ENCODE assay signal across 29 mouse cellular contexts in genomic region chr11:116409008-116409407, GRCm38 (mm10). TPM values are rescaled to one million over a fixed set of nuclear protein-coding genes. Genes with fewer than 3 reads are reported as not detected.
DNase-seq lines count a peak whose midpoint lies in the region; ATAC-seq and TF ChIP-seq lines count a peak whose summit lies in the region.
"Had no signal": no experiment of that assay in that cellular context is flagged by ENCODE, and none has a peak within 500 bp of the region (broad histone marks: within the 10 kb centered on the region; RNA-seq: fewer than 3 reads in every experiment).

No protein-coding gene starts in this region.

- 83% methylated on average over 3 of the region's 3 CpGs for WGBS in kidney, adult 2 months
- WGBS in lung, embryonic 14.5 days = 76% methylated on average over 3 of the region's 3 CpGs
- 83% methylated on average over 3 of the region's 3 CpGs for WGBS in intestine, embryonic 15.5 days

- no peaks in the 10 kb centered on the region for H3K9me3 ChIP-seq in lung, embryonic 14.5 days (ENCODE audit: low read depth, low read length)
- no peaks in the 10 kb centered on the region for H3K9me3 ChIP-seq in intestine, embryonic 15.5 days
- H3K9me3 ChIP-seq: embryonic facial prominence, embryonic 10.5 days; embryonic facial prominence, embryonic 13.5 days; forebrain, embryonic 12.5 days; forebrain, embryonic 15.5 days; heart, embryonic 10.5 days; heart, embryonic 13.5 days had no signal

- no peak for ATAC-seq in lung, embryonic 14.5 days (ENCODE audit: insufficient read depth)
- ATAC-seq in intestine, embryonic 15.5 days = no peak
- ATAC-seq: forebrain, embryonic 15.5 days; hindbrain, postnatal 0 days; Patski had no signal

- TF ChIP-seq CTCF in kidney, adult 2 months (conservative IDR thresholded peaks at IDR 0.05; ENCODE audit: insufficient read depth, insufficient read length, low read depth, low read length) = no peak
- TF ChIP-seq CTCF in lung, embryonic 14.5 days (IDR thresholded peaks at IDR 0.05; ENCODE audit: low read depth) = no peak

- H3K9ac ChIP-seq in lung, embryonic 14.5 days = no peak overlapping the region
- H3K9ac ChIP-seq in intestine, embryonic 15.5 days = no peak overlapping the region
- H3K9ac ChIP-seq: embryonic facial prominence, embryonic 13.5 days; forebrain, embryonic 12.5 days; forebrain, embryonic 15.5 days; heart, embryonic 13.5 days; hindbrain, embryonic 14.5 days had no signal

- peak; percentile 42 for DNase-seq in kidney, adult 2 months
- DNase-seq in kidney, adult 18-20 months = no peak
- DNase-seq in lung, embryonic 14.5 days = peak; percentile 30
- DNase-seq in lung, postnatal 4 days = no peak
- DNase-seq in induced T-regulatory cell, adult 2 months (ENCODE audit: low read depth) = peak; percentile 66
- DNase-seq in embryo, embryonic 10 days (ENCODE audit: low spot score) = no peak
- DNase-seq: adrenal gland, postnatal 10 days; adrenal gland, postnatal 36 days; B cell, adult 2 months; cerebellum, adult 11 months; cerebellum, adult 2 months; cerebellum, adult 9-11 months; cerebellum, postnatal 25 days; embryo, embryonic 11 days; gastrocnemius, postnatal 36 days; heart, adult 2 months; heart, postnatal 14 days; heart, postnatal 4 days had no signal

- no peak overlapping the region for H3K4me3 ChIP-seq in kidney, adult 2 months (ENCODE audit: insufficient read depth, low read depth, low read length)
- H3K4me3 ChIP-seq in lung, embryonic 14.5 days (ENCODE audit: low read depth, low read length) = no peak overlapping the region
- no peak overlapping the region for H3K4me3 ChIP-seq in intestine, embryonic 15.5 days (replicated peaks)
- H3K4me3 ChIP-seq: embryonic facial prominence, embryonic 10.5 days; embryonic facial prominence, embryonic 13.5 days; erythroblast, embryonic 14.5 days; forebrain, embryonic 12.5 days; forebrain, embryonic 15.5 days; heart, adult 2 months; heart, embryonic 10.5 days; heart, embryonic 13.5 days had no signal

- no peaks in the 10 kb centered on the region for H3K4me1 ChIP-seq in kidney, adult 2 months (ENCODE audit: control insufficient read depth, insufficient read depth, low read length)
- H3K4me1 ChIP-seq in lung, embryonic 14.5 days (ENCODE audit: insufficient read depth) = 0 out of 2 replicates have a peak, but pooled peaks cover 5% of the 10 kb centered on the region
- peaks cover 14% of the 10 kb centered on the region for H3K4me1 ChIP-seq in intestine, embryonic 15.5 days (replicated peaks)

- no peaks in the 10 kb centered on the region for H3K36me3 ChIP-seq in kidney, adult 2 months (ENCODE audit: control insufficient read depth, insufficient read depth, low read length)
- 0 out of 2 replicates have a peak, but pooled peaks cover 5% of the 10 kb centered on the region for H3K36me3 ChIP-seq in lung, embryonic 14.5 days (ENCODE audit: insufficient read depth)
- no peaks in the 10 kb centered on the region for H3K36me3 ChIP-seq in intestine, embryonic 15.5 days

- no peak overlapping the region for H3K4me2 ChIP-seq in lung, embryonic 14.5 days
- no peak overlapping the region for H3K4me2 ChIP-seq in intestine, embryonic 15.5 days (replicated peaks)
- H3K4me2 ChIP-seq: embryonic facial prominence, embryonic 13.5 days; forebrain, embryonic 12.5 days; forebrain, embryonic 15.5 days; heart, embryonic 13.5 days; hindbrain, embryonic 14.5 days had no signal

- no peaks in the 10 kb centered on the region for H3K27me3 ChIP-seq in kidney, adult 2 months (replicated peaks; ENCODE audit: control insufficient read depth, insufficient read depth, low read length)
- H3K27me3 ChIP-seq in lung, embryonic 14.5 days (ENCODE audit: insufficient read depth, low read length) = no peaks in the 10 kb centered on the region
- H3K27me3 ChIP-seq in intestine, embryonic 15.5 days (replicated peaks) = no peaks in the 10 kb centered on the region
- H3K27me3 ChIP-seq: embryonic facial prominence, embryonic 13.5 days; forebrain, embryonic 15.5 days; Patski had no signal

- no peak overlapping the region for H3K27ac ChIP-seq in kidney, adult 2 months (ENCODE audit: insufficient read depth, low read depth, low read length)
- no peak overlapping the region for H3K27ac ChIP-seq in lung, embryonic 14.5 days (ENCODE audit: low read depth)
- no peak overlapping the region for H3K27ac ChIP-seq in intestine, embryonic 15.5 days
- H3K27ac ChIP-seq: embryonic facial prominence, embryonic 10.5 days; embryonic facial prominence, embryonic 13.5 days; forebrain, embryonic 12.5 days; forebrain, embryonic 15.5 days; heart, adult 2 months; heart, embryonic 10.5 days; heart, embryonic 13.5 days; hindbrain, embryonic 14.5 days; hindbrain, postnatal 0 days had no signal

- TF ChIP-seq POLR2A in kidney, adult 2 months (IDR thresholded peaks at IDR 0.05; ENCODE audit: low read depth, low read length) = no peak

RNA-seq across cellular contexts. Expression of gene Rnf157, which starts 3.8 kb away (rescaled TPM):
- 2.5 and 2.9 TPM in 2 replicates for polyA plus RNA-seq in kidney, adult 2 months (2012; rRNA removed)
- 13.9 and 16.8 TPM in 2 replicates for polyA plus RNA-seq in lung, embryonic 14.5 days (2014; fragmentation: Nextera tagmentation; extraction: Ambion mirVana)
- polyA plus RNA-seq in intestine, embryonic 15.5 days (2015; fragmentation: Nextera tagmentation; extraction: Ambion mirVana) = 16.4 and 18.2 TPM in 2 replicates
- polyA plus RNA-seq: erythroblast, embryonic 14.5 days had no signal

RNA-seq across cellular contexts. Expression of gene Ubald2, which starts 24.9 kb away (rescaled TPM):
- polyA plus RNA-seq in kidney, adult 2 months (2012; rRNA removed) = 195 and 211 TPM in 2 replicates
- polyA plus RNA-seq in lung, embryonic 14.5 days (2014; fragmentation: Nextera tagmentation; extraction: Ambion mirVana) = 64.9 and 66.7 TPM in 2 replicates
- 48.8 and 50.7 TPM in 2 replicates for polyA plus RNA-seq in intestine, embryonic 15.5 days (2015; fragmentation: Nextera tagmentation; extraction: Ambion mirVana)

RNA-seq across cellular contexts. Expression of gene Qrich2, which starts 57.0 kb away (rescaled TPM):
- 0.08 and 0.24 TPM in 2 replicates for polyA plus RNA-seq in kidney, adult 2 months (2012; rRNA removed)
- polyA plus RNA-seq in lung, embryonic 14.5 days (2014; fragmentation: Nextera tagmentation; extraction: Ambion mirVana) = 0.45 TPM in 1 of 2 replicates, not detected in the other
- 0.30 TPM in 1 of 2 replicates, not detected in the other for polyA plus RNA-seq in intestine, embryonic 15.5 days (2015; fragmentation: Nextera tagmentation; extraction: Ambion mirVana)
- polyA plus RNA-seq: erythroblast, embryonic 14.5 days; forebrain, embryonic 12.5 days; forebrain, embryonic 15.5 days; heart, embryonic 13.5 days; hindbrain, embryonic 14.5 days had no signal

Comparison
In these comparisons a context has a peak if more than half of its experiments do, and no peak if none do; other contexts are left out.
1. DNase-seq: peak in kidney, adult 2 months (single experiment), lung, embryonic 14.5 days (single experiment) and induced T-regulatory cell, adult 2 months (single experiment); none in kidney, adult 18-20 months (single experiment), lung, postnatal 4 days (0 of 2) and embryo, embryonic 10 days (single experiment).